Mouse (Mus musculus) kidney, embryonic 16.5 days (tissue): Measurements from ENCODE around the gene Fbxo46. TPM values are rescaled to one million over a fixed set of nuclear protein-coding genes. Genes with fewer than 3 reads are reported as not detected.

ENCODE experiments used
- ATAC-seq: fragments of 200-750 bp; cut with Nextera tagmentation; 2 replicates; pipeline ENCODE4 v1.8.0; 2017; ENCODE audit warnings: moderate TSS enrichment; ENCODE audit not compliant: low FRiP score, low TSS enrichment
- H3K27ac ChIP-seq: fragments of 300-500 bp; sonication (generic); 2 replicates; pipeline ENCODE4 v1.5.1; 2014; ENCODE audit warnings: low read length
- H3K27me3 ChIP-seq: fragments of 300-500 bp; sonication (generic); 2 replicates; pipeline ENCODE4 v1.6.1; 2014; ENCODE audit warnings: low read length, control low read depth, mixed read lengths; ENCODE audit not compliant: insufficient read depth
- H3K36me3 ChIP-seq: fragments of 300-500 bp; sonication (generic); 2 replicates; pipeline ENCODE4 v1.6.1; 2014; ENCODE audit warnings: low read length, control low read depth, mixed read lengths; ENCODE audit not compliant: insufficient read depth
- H3K4me1 ChIP-seq: fragments of 300-500 bp; sonication (generic); 2 replicates; pipeline ENCODE4 v1.6.1; 2014; ENCODE audit warnings: low read length, control low read depth, mixed read lengths; ENCODE audit not compliant: insufficient read depth
- H3K4me2 ChIP-seq: fragments of 300-500 bp; sonication (generic); replicated peaks from 2 replicates; pipeline ENCODE4 v1.6.1; 2014; ENCODE audit warnings: low read depth, low read length
- H3K4me3 ChIP-seq: fragments of 300-500 bp; sonication (generic); 2 replicates; pipeline ENCODE4 v1.5.1; 2014; ENCODE audit warnings: mild to moderate bottlenecking, low read length
- H3K9ac ChIP-seq: fragments of 300-500 bp; sonication (generic); replicated peaks from 2 replicates; pipeline ENCODE4 v1.6.1; 2014; ENCODE audit warnings: low read length
- H3K9me3 ChIP-seq: fragments of 300-500 bp; sonication (generic); 2 replicates; pipeline ENCODE4 v1.6.1; 2016; ENCODE audit warnings: low read length, control low read depth
- WGBS: fragments of 180-500 bp; shearing (Covaris S2); extraction: QIAGEN DNeasy Blood & Tissue Kit; methylation state at CpG from one replicate; pipeline ENCODE4 v1.1.7; 2014; 5-methylcytosine and 5-hydroxymethylcytosine counted together
- polyA plus RNA-seq: library from polyadenylated mRNA; unstranded; fragments of >200 nt; fragmentation: Nextera tagmentation; extraction: Ambion mirVana; gene quantifications from 2 replicates; pipeline ENCODE4 v1.2.1, GENCODE M21; 2015

Fbxo46 gene
- polyA plus RNA-seq, 1 experiment from 2014 or later = 18.4 TPM

- H3K9me3 ChIP-seq = no peaks in the 10 kb centered on the region
- no peak overlapping the region for H3K27ac ChIP-seq
- peak overlapping the region; percentile 84 for H3K4me2 ChIP-seq
- 0% methylated on average over 17 of the region's 20 CpGs for WGBS
- ATAC-seq = peak; percentile 27; the same call in 1 of the 2 replicates
- peak overlapping the region; percentile 67 for H3K9ac ChIP-seq
- H3K4me3 ChIP-seq = peak overlapping the region; percentile 53
- peaks cover 16% of the 10 kb centered on the region; the same call in 1 of the 2 replicates for H3K27me3 ChIP-seq
- peaks cover 32% of the 10 kb centered on the region for H3K4me1 ChIP-seq
- H3K36me3 ChIP-seq = no peaks in the 10 kb centered on the region
These were observed 40.5 kb downstream of the Fbxo46 start for GRCm38 (mm10) chr7:19160115-19160514.

- Histone ChIP-seq H3K9me3 (peaks cover 4% of the 10 kb centered on the region; the same call in 1 of the 2 replicates), H3K4me3 (no peak overlapping the region), H3K27ac (no peak overlapping the region), H3K27me3 (peaks cover 18% of the 10 kb centered on the region; the same call in 1 of the 2 replicates), H3K4me1 (peaks cover 26% of the 10 kb centered on the region), H3K36me3 (no peaks in the 10 kb centered on the region), H3K4me2 (no peak overlapping the region), H3K9ac (no peak overlapping the region)
- 73% methylated on average over 7 of the region's 7 CpGs for WGBS
- no peak for ATAC-seq
These were observed 43.3 kb downstream of the Fbxo46 start for GRCm38 (mm10) chr7:19162928-19163327.

- H3K36me3 ChIP-seq = no peaks in the 10 kb centered on the region
- H3K27ac ChIP-seq = no peak overlapping the region
- peaks cover 4% of the 10 kb centered on the region; the same call in 1 of the 2 replicates for H3K9me3 ChIP-seq
- peaks cover 15% of the 10 kb centered on the region; the same call in 1 of the 2 replicates for H3K27me3 ChIP-seq
- H3K9ac ChIP-seq = no peak overlapping the region
- 20% methylated on average over 12 of the region's 12 CpGs for WGBS
- no peak overlapping the region for H3K4me3 ChIP-seq
- H3K4me2 ChIP-seq = peak overlapping the region; percentile 28
- peak; percentile 26 for ATAC-seq
- H3K4me1 ChIP-seq = peaks cover 26% of the 10 kb centered on the region
These were observed 44.1 kb downstream of the Fbxo46 start for GRCm38 (mm10) chr7:19163752-19164151.

GRCm38 (mm10) chr7:19164189-19164588 lies 44.5 kb downstream of the Fbxo46 start:
- Histone ChIP-seq H3K9ac (no peak overlapping the region), H3K4me2 (peak overlapping the region; percentile 28), H3K36me3 (no peaks in the 10 kb centered on the region), H3K4me3 (peak overlapping the region; percentile 8; the same call in 1 of the 2 replicates), H3K9me3 (peaks cover 4% of the 10 kb centered on the region; the same call in 1 of the 2 replicates), H3K27me3 (peaks cover 10% of the 10 kb centered on the region; the same call in 1 of the 2 replicates), H3K4me1 (peaks cover 26% of the 10 kb centered on the region), H3K27ac (no peak overlapping the region)
- ATAC-seq = peak; percentile 79
- WGBS = 0% methylated on average over 6 of the region's 6 CpGs

GRCm38 (mm10) chr7:19164978-19165377 lies 45.3 kb downstream of the Fbxo46 start:
- peak overlapping the region; percentile 17; the same call in 1 of the 2 replicates for H3K4me2 ChIP-seq
- peaks cover 5% of the 10 kb centered on the region; the same call in 1 of the 2 replicates for H3K27me3 ChIP-seq
- H3K9me3 ChIP-seq = peaks cover 4% of the 10 kb centered on the region; the same call in 1 of the 2 replicates
- H3K4me3 ChIP-seq = no peak overlapping the region
- 3% methylated on average over 13 of the region's 13 CpGs for WGBS
- no peak overlapping the region for H3K27ac ChIP-seq
- H3K36me3 ChIP-seq = no peaks in the 10 kb centered on the region
- H3K9ac ChIP-seq = 0 out of 2 replicates have a peak overlapping the region, but pooled peaks have one; percentile 7
- ATAC-seq = no peak
- H3K4me1 ChIP-seq = peaks cover 18% of the 10 kb centered on the region

GRCm38 (mm10) chr7:19165656-19166423 lies 46.2 kb downstream of the Fbxo46 start, which contains the start of gene Gipr:
Gene Gipr (minus strand): TSS chr7:19166127.
- H3K4me1 ChIP-seq = peaks cover 13% of the 10 kb centered on the region
- H3K27me3 ChIP-seq = peaks cover 5% of the 10 kb centered on the region; the same call in 1 of the 2 replicates
- peak within 1 kb of the TSS; percentile 17; the same call in 1 of the 2 replicates for H3K4me2 ChIP-seq
- peaks cover 4% of the 10 kb centered on the region; the same call in 1 of the 2 replicates for H3K9me3 ChIP-seq
- WGBS = 12% methylated on average over 14 of the region's 14 CpGs
- H3K9ac ChIP-seq = 0 out of 2 replicates have a peak within 1 kb of the TSS, but pooled peaks have one; percentile 7
- ATAC-seq = no peak
- no peak within 1 kb of the TSS for H3K4me3 ChIP-seq
- H3K36me3 ChIP-seq = no peaks in the 10 kb centered on the region
- H3K27ac ChIP-seq = no peak within 1 kb of the TSS

GRCm38 (mm10) chr7:19166990-19167389 lies 47.3 kb downstream of the Fbxo46 start:
- H3K27ac ChIP-seq = no peak overlapping the region
- H3K4me2 ChIP-seq = no peak overlapping the region
- no peaks in the 10 kb centered on the region for H3K36me3 ChIP-seq
- peaks cover 20% of the 10 kb centered on the region for H3K4me1 ChIP-seq
- 88% methylated on average over 3 of the region's 3 CpGs for WGBS
- peaks cover 4% of the 10 kb centered on the region; the same call in 1 of the 2 replicates for H3K9me3 ChIP-seq
- ATAC-seq = no peak
- no peak overlapping the region for H3K4me3 ChIP-seq
- peaks cover 5% of the 10 kb centered on the region; the same call in 1 of the 2 replicates for H3K27me3 ChIP-seq
- no peak overlapping the region for H3K9ac ChIP-seq

- Histone ChIP-seq H3K4me3 (no peak overlapping the region), H3K9me3 (peaks cover 4% of the 10 kb centered on the region; the same call in 1 of the 2 replicates), H3K4me1 (peaks cover 26% of the 10 kb centered on the region), H3K9ac (no peak overlapping the region), H3K36me3 (no peaks in the 10 kb centered on the region), H3K27ac (0 out of 2 replicates have a peak overlapping the region, but pooled peaks have one; percentile 0), H3K27me3 (peaks cover 8% of the 10 kb centered on the region; the same call in 1 of the 2 replicates), H3K4me2 (no peak overlapping the region)
- 62% methylated on average over 10 of the region's 10 CpGs for WGBS
- no peak for ATAC-seq
These were observed 49.8 kb downstream of the Fbxo46 start for GRCm38 (mm10) chr7:19169506-19169905.

- Histone ChIP-seq H3K27me3 (peaks cover 9% of the 10 kb centered on the region; the same call in 1 of the 2 replicates), H3K4me3 (no peak overlapping the region), H3K27ac (0 out of 2 replicates have a peak overlapping the region, but pooled peaks have one; percentile 60), H3K4me1 (peaks cover 20% of the 10 kb centered on the region), H3K36me3 (no peaks in the 10 kb centered on the region), H3K4me2 (no peak overlapping the region), H3K9me3 (peaks cover 4% of the 10 kb centered on the region; the same call in 1 of the 2 replicates), H3K9ac (0 out of 2 replicates have a peak overlapping the region, but pooled peaks have one; percentile 9)
- 58% methylated on average over 8 of the region's 8 CpGs for WGBS
- peak; percentile 64; the same call in 1 of the 2 replicates for ATAC-seq
These were observed 50.5 kb downstream of the Fbxo46 start for GRCm38 (mm10) chr7:19170142-19170541.
